Mouse (Mus musculus): ENCODE measurements around the gene Dand5.

Dand5 gene

DNA sequence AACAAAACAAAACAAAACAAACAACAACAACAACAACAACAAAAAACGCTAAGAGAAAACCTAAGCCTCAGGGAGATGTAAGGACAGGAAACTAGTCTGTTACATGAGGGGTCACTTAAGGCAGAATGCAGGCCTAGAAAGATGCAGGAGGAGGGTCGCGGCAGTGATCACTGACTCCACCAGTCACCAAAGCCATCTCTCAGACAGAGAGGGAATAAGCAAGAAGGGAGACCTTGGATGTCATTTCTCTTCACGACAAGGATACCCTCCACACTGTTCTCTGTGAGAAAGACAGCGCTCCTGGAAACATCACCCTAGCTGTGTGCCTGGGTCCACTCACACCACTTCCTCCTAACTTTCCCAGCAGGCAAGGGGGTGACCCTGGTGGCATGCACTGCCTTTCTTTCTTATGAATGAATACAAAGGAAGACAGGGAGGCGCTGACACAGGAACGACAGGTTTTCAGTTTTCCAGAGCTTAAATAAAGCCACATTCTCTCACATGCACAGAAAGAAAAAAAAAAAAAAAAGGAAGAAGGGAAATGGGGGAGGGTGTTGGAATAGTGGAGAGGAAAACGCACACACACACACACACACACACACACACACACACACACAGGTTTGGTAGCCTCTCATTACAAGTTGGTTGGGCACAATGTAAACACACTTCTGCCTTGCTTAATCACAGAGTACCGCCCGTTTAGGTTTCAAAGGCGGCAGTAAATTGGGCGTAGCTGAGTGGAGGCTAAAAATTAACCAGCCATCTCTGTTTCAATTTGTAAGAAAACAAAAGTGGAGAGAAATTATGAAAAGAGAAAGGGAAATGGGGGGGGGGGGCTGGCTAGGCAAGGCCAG, 52.3 kb downstream of the Dand5 start:
- DNase-seq (ENCODE audit: low spot score), result no peak

DNA sequence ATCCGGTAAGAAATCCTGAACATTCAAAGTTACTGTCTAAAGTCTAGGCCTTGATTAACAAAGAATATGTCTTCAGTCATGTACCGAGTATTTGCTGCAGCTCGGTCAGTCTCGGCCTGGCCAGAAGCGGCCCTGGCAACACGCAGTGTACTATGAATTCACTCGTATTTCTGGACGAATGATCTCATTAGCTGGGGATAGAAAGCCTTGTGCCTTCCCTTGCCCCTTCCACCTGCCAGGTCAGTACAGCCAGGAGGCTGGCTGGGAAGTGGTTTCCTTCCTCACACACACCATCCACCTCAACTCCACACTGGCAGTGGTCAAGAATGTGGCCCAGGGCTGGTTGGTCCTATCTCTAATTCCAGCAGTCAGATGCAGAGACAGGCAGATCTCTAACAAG, 53.3 kb downstream of the Dand5 start:
- DNase-seq (ENCODE audit: low spot score), result no peak

DNA sequence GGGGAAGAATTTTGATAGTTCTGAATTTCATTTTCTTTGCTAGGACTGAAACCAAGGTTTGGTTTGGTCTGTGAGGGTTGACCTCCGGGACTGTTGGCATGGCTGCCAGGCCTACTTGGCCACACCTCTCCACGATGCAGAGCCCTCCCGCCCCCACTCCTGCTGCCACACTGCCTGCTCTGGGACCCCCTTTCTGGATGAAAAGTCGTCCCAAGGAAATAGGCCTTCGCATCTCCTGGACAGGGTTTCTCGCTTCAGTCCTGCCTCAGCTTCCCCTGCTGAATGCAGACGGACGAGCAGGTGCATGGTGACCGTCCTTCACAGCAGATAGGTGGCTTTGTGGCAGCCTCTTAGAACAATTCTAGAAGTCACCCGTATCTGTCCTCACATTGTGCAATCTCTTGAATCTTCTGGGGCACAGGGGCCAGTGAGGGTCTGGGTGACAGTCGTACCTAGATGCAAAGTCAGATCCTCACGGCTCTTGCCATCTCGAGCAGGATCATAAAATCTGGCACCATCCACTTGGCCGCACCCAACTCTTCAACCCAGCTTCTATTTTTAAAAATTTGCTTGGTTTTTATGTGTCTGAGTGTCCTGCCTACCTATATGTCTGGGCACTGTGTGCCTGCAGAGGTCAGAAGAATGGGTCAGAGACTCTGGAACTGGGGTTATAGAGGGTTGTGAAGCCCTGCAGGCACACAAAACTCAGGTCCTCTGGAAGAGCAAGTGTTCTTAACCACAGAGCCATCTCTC, 54.1 kb downstream of the Dand5 start:
- no peak for DNase-seq (ENCODE audit: low spot score)

- no peak for DNase-seq (ENCODE audit: low spot score)
Observed at GRCm38 (mm10) chr8:84767221-84767620, 55.4 kb downstream of the Dand5 start.

DNA sequence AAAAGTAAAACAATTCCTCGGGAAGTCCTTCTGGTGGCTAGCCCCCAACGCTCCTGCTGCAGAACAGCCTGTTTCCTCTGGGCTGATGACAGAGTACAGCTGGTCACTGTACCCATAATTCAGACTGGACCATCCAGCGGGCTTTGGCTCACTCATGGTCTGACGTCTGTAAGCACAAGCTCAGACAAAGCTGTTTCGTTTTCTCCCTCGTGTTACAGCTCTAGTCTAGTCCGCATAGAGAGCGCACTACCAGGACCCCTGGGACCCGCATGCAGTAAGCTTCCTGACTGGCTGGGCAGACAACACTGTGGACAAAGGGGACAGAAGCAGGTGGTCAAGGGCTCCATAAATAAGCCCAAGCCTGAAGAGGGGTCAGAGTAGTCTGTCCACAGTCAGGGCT, 56.2 kb downstream of the Dand5 start:
- DNase-seq (ENCODE audit: low spot score), result no peak

DNA sequence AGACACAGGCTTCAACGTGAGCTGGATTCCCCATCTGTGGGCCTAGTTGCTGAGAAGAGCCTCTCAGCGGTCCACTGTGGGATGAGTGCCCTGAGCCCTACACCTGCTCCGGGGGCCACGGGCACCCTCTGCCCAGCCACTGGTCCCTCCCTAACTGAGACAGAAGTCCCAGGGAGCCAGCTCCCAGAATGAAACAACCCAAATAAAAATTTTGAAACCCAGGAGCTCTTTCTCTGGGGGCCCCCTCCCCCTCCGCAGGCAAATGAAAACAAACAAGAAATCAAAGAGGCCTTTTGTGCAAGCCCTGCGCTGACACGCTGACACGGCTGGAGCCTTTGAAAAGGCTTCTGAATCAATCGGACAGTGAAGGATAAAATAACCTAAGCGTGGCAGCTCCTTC, 57.0 kb downstream of the Dand5 start:
- no peak for DNase-seq (ENCODE audit: low spot score)

Data from urinary bladder, postnatal 25 days (tissue).